Mouse (Mus musculus) liver, adult 2 months (tissue): ENCODE measurements at regions not wholly inside any gene's neighbourhood (a gene's known extent, or its start where the extent isn't known, plus 50 kb on each side); places are given as distances from the start of the nearest gene placed in this dataset.

ENCODE experiments used
- DNase-seq: peaks from one replicate; pipeline ENCODE4 v3.0.0-alpha.2; 2011; ENCODE audit warnings: low read depth, low spot score; ENCODE audit errors: extremely low read depth
- H3K27ac ChIP-seq: fragments of 200-500 bp; replicated peaks from 2 replicates; pipeline ENCODE4 v1.5.1; 2012; ENCODE audit warnings: low read depth, mild to moderate bottlenecking, control low read depth, inconsistent platforms, low read length; ENCODE audit not compliant: insufficient read depth
- H3K27me3 ChIP-seq: fragments of 200-500 bp; 2 replicates; pipeline ENCODE4 v1.6.1; 2012; ENCODE audit warnings: mild to moderate bottlenecking, moderate library complexity, low read length, inconsistent platforms; ENCODE audit not compliant: control insufficient read depth, insufficient read depth
- H3K36me3 ChIP-seq: fragments of 200-500 bp; 2 replicates; pipeline ENCODE4 v1.6.1; 2012; ENCODE audit warnings: low read length, inconsistent platforms; ENCODE audit not compliant: control insufficient read depth, insufficient read depth
- H3K4me1 ChIP-seq: fragments of 200-500 bp; 2 replicates; pipeline ENCODE4 v1.6.1; 2011; ENCODE audit warnings: low read length; ENCODE audit not compliant: control insufficient read depth, insufficient read depth
- H3K4me3 ChIP-seq: fragments of 200-500 bp; 2 replicates; pipeline ENCODE4 v1.5.1; 2011; ENCODE audit warnings: low read depth, mild to moderate bottlenecking, control low read depth, low read length, moderate library complexity; ENCODE audit not compliant: insufficient read depth
- H3K79me2 ChIP-seq: fragments of 200-500 bp; 2 replicates; pipeline ENCODE4 v1.6.1; 2012; ENCODE audit warnings: inconsistent platforms, mild to moderate bottlenecking, low read length, moderate library complexity; ENCODE audit not compliant: control insufficient read depth, insufficient read depth
- H3K9ac ChIP-seq: fragments of 200-500 bp; 2 replicates; pipeline ENCODE4 v1.6.1; 2012; ENCODE audit warnings: low read depth, mild to moderate bottlenecking, control low read depth, inconsistent platforms, low read length
- CTCF ChIP-seq: fragments of 200-500 bp; IDR thresholded peaks from 2 replicates; pipeline ENCODE4 v1.5.1; 2011; ENCODE audit warnings: low read depth, low read length, control low read depth
- POLR2A ChIP-seq: fragments of 200-500 bp; IDR thresholded peaks from 2 replicates; pipeline ENCODE4 v1.6.1; 2011; ENCODE audit warnings: low read length, control low read depth; ENCODE audit not compliant: insufficient read depth; ENCODE audit errors: extremely low read depth
- WGBS: fragments of 180-500 bp; shearing (Covaris S2); methylation state at CpG from one replicate; pipeline ENCODE4 v1.1.7; 2018; 5-methylcytosine and 5-hydroxymethylcytosine counted together

DNA sequence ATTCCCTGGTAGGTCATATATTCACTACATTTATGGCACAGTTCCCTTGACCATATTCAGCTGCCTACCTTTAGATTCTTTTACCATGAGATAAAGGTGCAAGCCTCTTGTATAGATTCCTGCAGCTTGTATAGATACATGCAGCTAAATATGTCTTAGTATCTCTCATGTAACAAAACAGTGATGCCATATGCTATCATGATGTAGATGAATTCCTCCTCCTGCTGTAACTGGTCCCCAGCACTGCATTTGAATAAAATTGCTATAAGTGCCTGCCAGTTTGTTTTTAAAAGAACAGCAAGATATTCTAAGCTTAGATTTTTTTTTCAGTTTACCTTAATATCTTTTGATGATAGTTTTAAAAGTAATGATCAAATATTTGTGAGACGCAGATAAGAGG is 138.9 kb upstream of the Tll1 start:
- no peak overlapping the region for H3K9ac ChIP-seq
- H3K79me2 ChIP-seq, result no peaks in the 10 kb centered on the region
- DNase-seq, result no peak
- 91% methylated on average over 1 of the region's 1 CpGs for WGBS
- no peaks in the 10 kb centered on the region for H3K4me1 ChIP-seq
- no peak for TF ChIP-seq CTCF
- no peak for TF ChIP-seq POLR2A
- H3K36me3 ChIP-seq, result no peaks in the 10 kb centered on the region
- no peak overlapping the region for H3K4me3 ChIP-seq
- H3K27ac ChIP-seq, result no peak overlapping the region
- no peaks in the 10 kb centered on the region for H3K27me3 ChIP-seq

DNA sequence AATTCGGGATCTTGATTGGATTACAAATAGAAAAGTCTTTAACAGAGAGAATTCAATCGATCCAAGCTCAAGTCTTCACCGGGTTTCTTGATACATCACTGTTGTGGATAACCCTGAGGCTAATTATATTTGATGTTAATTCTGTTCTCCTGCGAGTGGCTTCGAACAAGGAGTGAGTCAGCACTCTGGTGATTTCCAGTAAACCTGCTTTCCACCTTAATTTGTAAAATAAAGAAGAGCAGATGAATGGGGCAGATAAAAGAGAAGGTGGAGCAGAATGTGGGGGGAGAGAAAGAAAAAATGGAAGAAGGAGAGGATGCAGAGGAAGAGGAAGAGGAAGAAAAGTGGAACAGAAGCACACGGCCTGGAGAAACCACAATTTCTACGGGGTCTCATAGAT is 137.5 kb upstream of the Tll1 start:
- H3K36me3 ChIP-seq, result no peaks in the 10 kb centered on the region
- TF ChIP-seq POLR2A, result no peak
- TF ChIP-seq CTCF, result no peak
- 81% methylated on average over 7 of the region's 7 CpGs for WGBS
- no peak overlapping the region for H3K27ac ChIP-seq
- H3K4me3 ChIP-seq, result no peak overlapping the region
- no peaks in the 10 kb centered on the region for H3K79me2 ChIP-seq
- no peaks in the 10 kb centered on the region for H3K27me3 ChIP-seq
- H3K9ac ChIP-seq, result no peak overlapping the region
- H3K4me1 ChIP-seq, result no peaks in the 10 kb centered on the region
- no peak for DNase-seq

DNA sequence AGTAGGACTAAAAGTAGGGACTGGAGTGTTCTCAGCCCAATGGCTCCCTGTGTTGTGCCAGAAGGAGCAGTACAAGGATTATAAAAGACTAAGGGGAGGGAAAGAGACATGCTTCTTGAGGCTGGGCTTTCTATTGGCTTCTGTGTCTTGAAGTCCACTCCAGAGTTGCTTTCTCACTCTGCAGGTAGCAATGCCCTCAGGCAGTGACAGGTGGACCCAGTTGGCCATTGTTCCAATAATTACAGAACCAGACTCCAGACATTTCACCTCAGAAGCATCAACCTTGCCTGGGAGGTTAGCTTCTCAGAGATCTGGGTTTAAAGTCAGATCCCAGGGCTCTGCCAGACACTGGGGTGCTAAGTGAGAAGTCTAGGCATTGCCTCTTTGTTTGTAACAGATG is 136.3 kb upstream of the Tll1 start:
- Histone ChIP-seq H3K79me2 (no peaks in the 10 kb centered on the region), H3K27ac (no peak overlapping the region), H3K4me3 (no peak overlapping the region), H3K4me1 (no peaks in the 10 kb centered on the region), H3K27me3 (no peaks in the 10 kb centered on the region), H3K36me3 (no peaks in the 10 kb centered on the region), H3K9ac (no peak overlapping the region)
- DNase-seq, result no peak
- TF ChIP-seq CTCF (no peak), POLR2A (no peak)

GRCm38 (mm10) chr8:64337356-64337755 is 131.3 kb upstream of the Tll1 start:
- DNase-seq, result peak; percentile 3
- Histone ChIP-seq H3K4me3 (no peak overlapping the region), H3K4me1 (no peaks in the 10 kb centered on the region), H3K9ac (no peak overlapping the region), H3K27me3 (no peaks in the 10 kb centered on the region), H3K79me2 (no peaks in the 10 kb centered on the region), H3K27ac (no peak overlapping the region), H3K36me3 (no peaks in the 10 kb centered on the region)
- TF ChIP-seq CTCF (no peak), POLR2A (no peak)
- 60% methylated on average over 7 of the region's 7 CpGs for WGBS

DNA sequence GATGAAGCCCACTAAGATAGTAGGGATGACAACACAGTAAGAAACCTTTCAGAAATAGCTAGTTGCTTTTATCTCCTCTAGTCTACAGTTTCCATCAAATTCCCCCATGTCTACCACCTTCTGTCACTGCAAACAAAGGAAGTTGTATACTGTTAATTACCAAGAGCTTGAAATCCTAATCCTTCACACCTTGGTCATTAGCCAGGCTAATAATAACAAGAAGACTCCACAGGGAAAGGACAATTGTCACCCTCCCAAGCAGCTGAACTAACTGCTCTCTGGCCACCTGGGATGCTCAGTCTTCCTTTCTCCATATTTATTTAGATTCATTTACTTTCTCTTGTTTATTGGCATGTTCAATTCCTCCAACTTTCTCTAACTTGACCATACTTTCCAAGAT is 130.5 kb upstream of the Tll1 start:
- Histone ChIP-seq H3K4me1 (no peaks in the 10 kb centered on the region), H3K9ac (no peak overlapping the region), H3K79me2 (no peaks in the 10 kb centered on the region), H3K36me3 (no peaks in the 10 kb centered on the region), H3K4me3 (no peak overlapping the region), H3K27me3 (no peaks in the 10 kb centered on the region), H3K27ac (no peak overlapping the region)
- TF ChIP-seq CTCF (no peak), POLR2A (no peak)
- DNase-seq, result no peak

DNA sequence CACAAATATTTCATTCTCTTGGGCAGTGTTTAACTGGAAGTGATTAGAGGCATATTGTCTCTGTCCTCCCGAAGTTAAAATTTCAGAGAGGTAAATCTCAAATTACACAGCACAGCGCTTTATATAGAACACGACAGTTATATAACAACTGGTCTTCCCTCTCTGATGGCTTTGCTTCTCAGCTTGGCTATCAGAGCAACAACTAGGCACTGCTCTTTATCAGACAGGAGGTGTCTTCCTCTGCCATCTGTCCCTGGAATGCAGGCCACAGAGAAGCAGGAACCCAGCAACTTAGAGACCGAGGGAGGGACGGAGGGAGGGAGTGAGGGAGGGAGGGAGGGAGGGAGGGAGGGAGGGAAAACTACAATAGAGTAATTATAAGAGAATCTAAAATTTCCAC is 129.4 kb upstream of the Tll1 start:
- no peak overlapping the region for H3K4me3 ChIP-seq
- H3K27ac ChIP-seq, result no peak overlapping the region
- no peaks in the 10 kb centered on the region for H3K4me1 ChIP-seq
- H3K36me3 ChIP-seq, result no peaks in the 10 kb centered on the region
- no peaks in the 10 kb centered on the region for H3K27me3 ChIP-seq
- no peak overlapping the region for H3K9ac ChIP-seq
- no peak for TF ChIP-seq CTCF
- TF ChIP-seq POLR2A, result no peak
- no peaks in the 10 kb centered on the region for H3K79me2 ChIP-seq
- no peak for DNase-seq
- 57% methylated on average over 5 of the region's 5 CpGs for WGBS
